Mouse (Mus musculus) mesoderm, embryonic 11.5 days (tissue): ENCODE results near the gene Tnfrsf1b.
"Not testable (repeated sequence)": the region's sequence is repeated elsewhere in the genome, so short reads cannot be mapped to it uniquely, and the experiment has no call there.

ENCODE experiments used
- DNase-seq: peaks from one replicate; pipeline ENCODE4 v3.0.0-alpha.2; 2012; ENCODE audit warnings: low read depth, low spot score

The Tnfrsf1b gene

GRCm38 (mm10) chr4:145192686-145193085 lies 54.0 kb downstream of the Tnfrsf1b start:
- DNase-seq, result no peak

- no peak for DNase-seq
These were observed 58.1 kb downstream of the Tnfrsf1b start for GRCm38 (mm10) chr4:145188561-145188960.

- no peak for DNase-seq
These were observed 59.1 kb downstream of the Tnfrsf1b start for GRCm38 (mm10) chr4:145187619-145188018.

DNA sequence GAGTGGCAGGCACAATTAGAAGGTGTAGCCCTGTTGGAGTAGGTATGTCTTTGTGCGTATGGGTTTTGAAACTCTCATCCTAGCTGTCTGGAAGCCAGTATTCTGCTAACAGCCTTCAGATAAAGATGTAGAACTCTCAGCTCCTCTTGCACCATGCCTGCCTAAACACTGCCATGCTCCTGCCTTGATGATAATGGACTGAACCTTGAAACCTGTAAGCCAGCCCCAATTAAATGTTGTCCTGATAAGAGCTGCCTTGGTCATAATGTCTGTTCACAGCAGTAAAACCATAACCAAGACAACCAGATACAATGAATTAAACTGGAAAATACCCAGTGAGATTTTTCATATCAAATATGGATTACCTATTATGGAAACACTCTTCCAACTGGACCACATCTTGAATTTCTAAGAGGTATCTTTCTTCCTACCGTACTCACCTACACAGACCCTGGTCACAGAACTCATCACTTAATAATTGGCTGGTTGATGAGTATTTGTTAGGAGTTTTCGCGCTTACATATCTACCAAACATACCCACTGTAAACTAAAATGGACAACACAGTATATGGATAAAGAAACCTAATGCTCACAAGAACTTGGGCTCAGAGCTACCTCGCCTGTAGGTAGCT lies 67.6 kb downstream of the Tnfrsf1b start:
- DNase-seq, result no peak

DNA sequence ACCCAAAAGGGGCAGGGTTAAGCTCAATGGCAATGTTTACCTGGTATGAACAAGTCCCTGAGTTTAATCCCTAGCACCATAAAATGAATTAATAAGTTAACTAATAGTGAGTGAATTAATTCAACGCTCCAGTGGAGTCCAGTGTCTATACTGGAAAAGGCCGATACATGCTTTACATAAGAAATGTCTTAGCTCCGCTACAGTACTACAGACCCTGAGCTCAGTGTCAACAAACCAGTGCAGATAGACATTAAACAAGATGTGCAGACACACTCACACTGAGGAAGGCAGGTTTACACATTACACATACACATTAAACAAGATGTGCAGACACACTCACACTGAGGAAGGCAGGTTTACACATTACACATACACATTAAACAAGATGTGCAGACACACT lies 81.1 kb downstream of the Tnfrsf1b start:
- DNase-seq, result not testable (repeated sequence)

DNA sequence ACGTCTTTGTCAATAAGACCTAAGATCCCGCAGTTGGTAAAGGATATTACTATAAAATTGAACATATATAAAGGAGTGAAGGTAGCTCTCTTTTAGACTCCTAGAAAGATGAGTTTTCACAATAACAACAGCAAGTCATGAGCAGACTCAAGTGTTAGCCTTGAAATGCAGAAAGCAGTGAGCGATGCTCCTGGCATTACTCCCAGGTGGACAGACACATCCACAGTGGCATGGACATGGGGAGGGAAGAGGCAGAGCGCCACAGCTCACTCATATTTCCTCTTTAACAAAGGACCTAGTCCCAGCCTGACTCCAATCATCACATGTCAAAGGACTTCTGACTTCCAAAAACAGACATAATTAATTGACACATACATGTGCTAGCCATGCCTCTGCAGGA lies 82.6 kb downstream of the Tnfrsf1b start:
- DNase-seq, result no peak
